Mouse (Mus musculus) gastrocnemius, postnatal 14 days (tissue): ENCODE data around the gene Ccnb1ip1. TPM values are rescaled to one million over a fixed set of nuclear protein-coding genes. Genes with fewer than 3 reads are reported as not detected.
"Not testable (repeated sequence)": the region's sequence is repeated elsewhere in the genome, so short reads cannot be mapped to it uniquely, and the experiment has no call there.

Source experiments
- DNase-seq: peaks from one replicate; pipeline ENCODE4 v3.0.0; 2021; ENCODE audit warnings: mixed read lengths
- intact Hi-C: fragments of 180-260 bp; cut with DNase I; formaldehyde crosslinking; loops from one replicate; pipeline ENCODE4 v1.15.1; 2025; ENCODE audit warnings: low total_unique reads
- long read RNA-seq, 2 experiments: library from polyadenylated mRNA; stranded (forward); transcript quantifications; one replicate each; pipeline ENCODE4 v2.0.0; 2021
- total RNA-seq, 2 experiments: library from RNA; stranded (reverse); gene quantifications; 2 replicates each; pipeline ENCODE4 v1.2.3; 2021

The Ccnb1ip1 gene
- under 1 TPM in 1 of 2 experiments, not detected in 1; 0.72 TPM for total RNA-seq
- long read RNA-seq, experiment 1 = 0 reads
- long read RNA-seq, experiment 2 = 0 reads

- intact Hi-C loops = loop anchor here (10.0 kb wide), 2 partner anchors 257 to 287 kb away; partner anchors contain the start of genes Ang and Rnase4
- DNase-seq = peak; percentile 89
Measured at GRCm38 (mm10) chr14:50807487-50808072, at the start of gene Ccnb1ip1, which contains the start of gene Parp2. Ccnb1ip1 (minus strand) TSS chr14:50807732. Parp2 (plus strand) TSS chr14:50807841.

- intact Hi-C loops = no loop called here
- no peak for DNase-seq
Measured at GRCm38 (mm10) chr14:50855788-50856187, 48.3 kb upstream of the Ccnb1ip1 start.

GRCm38 (mm10) chr14:50837236-50837635 is 29.7 kb upstream of the Ccnb1ip1 start:
- intact Hi-C loops = no loop called here
- DNase-seq = no peak

GRCm38 (mm10) chr14:50834435-50834834 is 26.9 kb upstream of the Ccnb1ip1 start:
- intact Hi-C loops = no loop called here
- DNase-seq = no peak

GRCm38 (mm10) chr14:50833964-50834363 is 26.4 kb upstream of the Ccnb1ip1 start:
- no peak for DNase-seq
- intact Hi-C loops = no loop called here

- intact Hi-C loops = no loop called here
- DNase-seq = no peak
Measured at GRCm38 (mm10) chr14:50829878-50830277, 22.3 kb upstream of the Ccnb1ip1 start.

GRCm38 (mm10) chr14:50826579-50826978 is 19.0 kb upstream of the Ccnb1ip1 start:
- no peak for DNase-seq
- intact Hi-C loops = no loop called here

GRCm38 (mm10) chr14:50824219-50824618 is 16.7 kb upstream of the Ccnb1ip1 start:
- intact Hi-C loops = no loop called here
- DNase-seq = no peak

GRCm38 (mm10) chr14:50823240-50823639 is 15.7 kb upstream of the Ccnb1ip1 start:
- intact Hi-C loops = no loop called here
- no peak for DNase-seq

GRCm38 (mm10) chr14:50813060-50813459 is 5.5 kb upstream of the Ccnb1ip1 start:
- DNase-seq = no peak
- intact Hi-C loops = loop anchor here (5.0 kb wide), 1 partner anchor 54 kb away; no protein-coding TSS in a partner anchor

GRCm38 (mm10) chr14:50806469-50806868 is 1.1 kb downstream of the Ccnb1ip1 start:
- intact Hi-C loops = loop anchor here (10.0 kb wide), 2 partner anchors 258 to 288 kb away; partner anchors contain the start of genes Ang and Rnase4

GRCm38 (mm10) chr14:50804683-50805082 is 2.8 kb downstream of the Ccnb1ip1 start:
- intact Hi-C loops = loop anchor here (5.0 to 10.0 kb wide), 3 partner anchors 128 to 290 kb away; partner anchors contain the start of genes Ang, Pip4p1, Pnp and Rnase4
- no peak for DNase-seq

More at GRCm38 (mm10) chr14:50806469-50806868, 1.1 kb downstream of the Ccnb1ip1 start:
- DNase-seq = not testable (repeated sequence)

GRCm38 (mm10) chr14:50802843-50803562 is 4.5 kb downstream of the Ccnb1ip1 start:
- no peak for DNase-seq
- intact Hi-C loops = loop anchor here (5.0 to 10.0 kb wide), 3 partner anchors 129 to 292 kb away; partner anchors contain the start of genes Ang, Pip4p1, Pnp and Rnase4

GRCm38 (mm10) chr14:50802441-50802840 is 5.1 kb downstream of the Ccnb1ip1 start:
- intact Hi-C loops = loop anchor here (5.0 to 10.0 kb wide), 3 partner anchors 130 to 292 kb away; partner anchors contain the start of genes Ang, Pip4p1, Pnp and Rnase4
- no peak for DNase-seq

GRCm38 (mm10) chr14:50799502-50800259 is 7.9 kb downstream of the Ccnb1ip1 start:
- intact Hi-C loops = loop anchor here (5.0 to 10.0 kb wide), 3 partner anchors 133 to 295 kb away; partner anchors contain the start of genes Ang, Pip4p1, Pnp and Rnase4
- DNase-seq = no peak

GRCm38 (mm10) chr14:50798512-50798911 is 9.0 kb downstream of the Ccnb1ip1 start:
- intact Hi-C loops = no loop called here
- DNase-seq = no peak

GRCm38 (mm10) chr14:50796464-50796863 is 11.1 kb downstream of the Ccnb1ip1 start:
- intact Hi-C loops = no loop called here
- DNase-seq = no peak

GRCm38 (mm10) chr14:50795965-50796364 is 11.6 kb downstream of the Ccnb1ip1 start:
- intact Hi-C loops = no loop called here
- DNase-seq = no peak

GRCm38 (mm10) chr14:50795261-50795935 is 12.1 kb downstream of the Ccnb1ip1 start:
- DNase-seq = no peak
- intact Hi-C loops = no loop called here
